Mouse (Mus musculus) C2C12 (cell line): ENCODE data around the gene Pqlc2. TPM values are rescaled to one million over a fixed set of nuclear protein-coding genes. Genes with fewer than 3 reads are reported as not detected.

Source experiments
- H3K27me3 ChIP-seq: one replicate; pipeline ENCODE4 v1.6.1; 2011; ENCODE audit not compliant: control insufficient read depth, insufficient read depth, insufficient read length
- H3K36me3 ChIP-seq: one replicate; pipeline ENCODE4 v1.6.1; 2011; ENCODE audit not compliant: control insufficient read depth, insufficient read depth
- H3K4me3 ChIP-seq: one replicate; pipeline ENCODE4 v1.5.1; 2011; ENCODE audit warnings: mild to moderate bottlenecking, control low read depth; ENCODE audit not compliant: poor library complexity, insufficient read depth, severe bottlenecking
- H3K79me2 ChIP-seq: one replicate; pipeline ENCODE4 v1.6.1; 2011; ENCODE audit not compliant: control insufficient read depth, insufficient read depth
- H3K79me3 ChIP-seq: one replicate; pipeline ENCODE4 v1.6.1; 2011; ENCODE audit warnings: low read depth, control low read depth
- H3ac ChIP-seq: one replicate; pipeline ENCODE3; 2011; ENCODE audit warnings: low read depth; ENCODE audit not compliant: control insufficient read depth, insufficient read length
- CEBPB ChIP-seq: IDR thresholded peaks from one replicate; pipeline ENCODE4 v1.6.1; 2011; ENCODE audit warnings: low read depth, mild to moderate bottlenecking, control low read depth, moderate library complexity
- CTCF ChIP-seq: IDR thresholded peaks from one replicate; pipeline ENCODE4 v1.5.1; 2011; ENCODE audit not compliant: control insufficient read depth, insufficient read depth, insufficient read length
- FOSL1 ChIP-seq: IDR thresholded peaks from one replicate; pipeline ENCODE4 v1.8.0; 2011; ENCODE audit warnings: mild to moderate bottlenecking, low read length; ENCODE audit not compliant: poor library complexity, insufficient read depth, severe bottlenecking
- MAX ChIP-seq: IDR thresholded peaks from one replicate; pipeline ENCODE4 v1.6.1; 2011; ENCODE audit warnings: mild to moderate bottlenecking, control low read depth
- MYOD1 ChIP-seq: IDR thresholded peaks from one replicate; pipeline ENCODE4 v1.6.1; 2011; ENCODE audit warnings: low read depth; ENCODE audit not compliant: control insufficient read depth, insufficient read length
- MYOG ChIP-seq: IDR thresholded peaks from one replicate; pipeline ENCODE4 v1.6.1; 2011; ENCODE audit not compliant: control insufficient read depth, insufficient read length; ENCODE audit errors: extremely low read depth
- USF1 ChIP-seq: IDR thresholded peaks from one replicate; pipeline ENCODE4 v1.6.1; 2011; ENCODE audit warnings: low read depth, mild to moderate bottlenecking, control low read depth, moderate library complexity
- polyA plus RNA-seq: library from polyadenylated mRNA; unstranded; fragments of >200 nt; fragmentation: generic; extraction: Trizol; gene quantifications from one replicate; pipeline ENCODE4 v1.2.1, GENCODE M21; 2012; ENCODE audit warnings: missing spikeins

Gene Pqlc2
- polyA plus RNA-seq, 1 experiment: 6.0 TPM

- no peaks in the 10 kb centered on the region for H3K79me2 ChIP-seq
- no peak for TF ChIP-seq MYOG
- TF ChIP-seq USF1: no peak
- TF ChIP-seq MAX: no peak
- no peak for TF ChIP-seq FOSL1
- TF ChIP-seq CEBPB: no peak
- TF ChIP-seq MYOD1: no peak
- TF ChIP-seq CTCF: no peak
- no peaks in the 10 kb centered on the region for H3K79me3 ChIP-seq
- H3K36me3 ChIP-seq: no peaks in the 10 kb centered on the region
- no peak overlapping the region for H3ac ChIP-seq
- no peaks in the 10 kb centered on the region for H3K27me3 ChIP-seq
- H3K4me3 ChIP-seq: no peak overlapping the region
These were observed 8.7 kb downstream of the Pqlc2 start for GRCm38 (mm10) chr4:139301780-139302179.

- Histone ChIP-seq H3K4me3 (no peak overlapping the region), H3K79me2 (no peaks in the 10 kb centered on the region), H3K36me3 (no peaks in the 10 kb centered on the region), H3K27me3 (no peaks in the 10 kb centered on the region), H3ac (no peak overlapping the region), H3K79me3 (no peaks in the 10 kb centered on the region)
- TF ChIP-seq MYOD1: no peak
These were observed 11.7 kb downstream of the Pqlc2 start for GRCm38 (mm10) chr4:139298671-139299366.

- Histone ChIP-seq H3ac (no peak overlapping the region), H3K27me3 (no peaks in the 10 kb centered on the region), H3K36me3 (no peaks in the 10 kb centered on the region), H3K4me3 (no peak overlapping the region), H3K79me3 (no peaks in the 10 kb centered on the region), H3K79me2 (no peaks in the 10 kb centered on the region)
- TF ChIP-seq MYOG: no peak
- TF ChIP-seq MYOD1: no peak
- no peak for TF ChIP-seq CTCF
- TF ChIP-seq USF1: no peak
- TF ChIP-seq FOSL1: no peak
- no peak for TF ChIP-seq CEBPB
- TF ChIP-seq MAX: no peak
These were observed 12.9 kb downstream of the Pqlc2 start for GRCm38 (mm10) chr4:139297566-139297965.

GRCm38 (mm10) chr4:139292038-139292437, 18.5 kb downstream of the Pqlc2 start:
- TF ChIP-seq MYOD1: no peak
- no peak for TF ChIP-seq FOSL1
- no peak for TF ChIP-seq MYOG
- no peak for TF ChIP-seq CTCF
- no peak for TF ChIP-seq MAX
- TF ChIP-seq CEBPB: no peak
- TF ChIP-seq USF1: no peak
- no peaks in the 10 kb centered on the region for H3K27me3 ChIP-seq
- H3ac ChIP-seq: no peak overlapping the region
- no peaks in the 10 kb centered on the region for H3K79me3 ChIP-seq
- H3K36me3 ChIP-seq: peaks cover 51% of the 10 kb centered on the region
- no peak overlapping the region for H3K4me3 ChIP-seq
- no peaks in the 10 kb centered on the region for H3K79me2 ChIP-seq

- Histone ChIP-seq H3K4me3 (no peak overlapping the region), H3K79me2 (no peaks in the 10 kb centered on the region), H3ac (no peak overlapping the region), H3K79me3 (no peaks in the 10 kb centered on the region), H3K36me3 (peaks cover 53% of the 10 kb centered on the region), H3K27me3 (no peaks in the 10 kb centered on the region)
- no peak for TF ChIP-seq MYOG
- TF ChIP-seq FOSL1: no peak
- TF ChIP-seq CEBPB: no peak
- TF ChIP-seq CTCF: no peak
- TF ChIP-seq USF1: no peak
- TF ChIP-seq MAX: no peak
- TF ChIP-seq MYOD1: no peak
These were observed 19.4 kb downstream of the Pqlc2 start for GRCm38 (mm10) chr4:139291099-139291498.

GRCm38 (mm10) chr4:139289017-139289416, 21.5 kb downstream of the Pqlc2 start:
- Histone ChIP-seq H3K79me3 (no peaks in the 10 kb centered on the region), H3K36me3 (peaks cover 53% of the 10 kb centered on the region), H3K4me3 (no peak overlapping the region), H3ac (no peak overlapping the region), H3K79me2 (no peaks in the 10 kb centered on the region), H3K27me3 (no peaks in the 10 kb centered on the region)
- TF ChIP-seq CTCF: peak; percentile 66
- no peak for TF ChIP-seq CEBPB
